Mouse (Mus musculus): ENCODE measurements around the gene Sema7a.

Sema7a gene

DNA sequence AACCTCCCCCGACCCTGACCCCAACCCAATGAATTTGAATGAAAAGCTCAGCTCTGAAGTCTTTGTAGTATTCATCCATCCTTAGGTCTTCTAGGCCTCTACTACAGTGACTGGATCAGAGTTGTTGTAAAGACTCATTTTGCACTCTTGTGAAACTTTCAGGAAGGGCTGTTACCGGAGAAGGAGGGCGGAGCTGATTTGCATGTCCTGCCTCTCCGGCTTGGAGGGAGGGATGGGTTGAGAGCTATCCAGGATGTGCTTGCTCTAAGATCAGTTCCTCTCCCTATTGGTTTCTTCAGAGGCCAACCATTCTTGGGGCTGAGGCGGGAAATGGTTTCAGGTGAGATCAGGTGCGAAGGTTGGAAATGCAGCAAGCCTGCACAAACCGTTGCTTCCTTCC, 71.1 kb downstream of the Sema7a start:
- no peak for DNase-seq (ENCODE audit: low read depth, low spot score)

DNA sequence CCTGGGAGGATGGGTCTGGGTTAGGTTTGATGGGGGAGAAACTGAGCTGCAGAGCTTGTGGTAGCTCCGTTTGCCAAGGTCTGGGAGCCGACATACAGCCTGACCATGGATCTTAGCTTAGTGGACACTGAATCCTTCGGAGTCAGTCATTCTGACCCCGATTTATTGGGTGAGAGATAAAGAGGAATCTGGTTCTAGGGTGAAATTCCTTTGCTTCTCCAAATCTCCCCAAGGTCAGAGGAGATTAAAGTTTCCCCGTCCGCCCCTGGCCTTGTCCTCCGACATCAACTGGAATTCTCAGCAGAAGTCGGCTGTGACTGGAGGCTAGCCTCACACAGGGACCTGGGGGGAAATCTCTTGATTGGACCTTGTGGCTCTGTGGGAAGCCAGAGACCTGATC, 71.6 kb downstream of the Sema7a start:
- no peak for DNase-seq (ENCODE audit: low read depth, low spot score)

Measured in embryo, embryonic 11.5 days (tissue).